Mouse (Mus musculus) forebrain, postnatal 0 days (tissue): ENCODE measurements around the gene Fam89a. TPM values are rescaled to one million over a fixed set of nuclear protein-coding genes. Genes with fewer than 3 reads are reported as not detected.

Source experiments
- ATAC-seq: fragments of 200-750 bp; cut with Nextera tagmentation; 2 replicates; pipeline ENCODE4 v1.8.0; 2017; ENCODE audit warnings: mild to moderate bottlenecking, moderate library complexity
- DNase-seq: peaks from one replicate; pipeline ENCODE4 v3.0.0-alpha.2; 2015
- H3K27ac ChIP-seq: fragments of 300-500 bp; sonication (generic); 2 replicates; pipeline ENCODE4 v1.5.1; 2014; ENCODE audit warnings: low read depth, mild to moderate bottlenecking, antibody characterized with exemption, low read length, moderate library complexity, mixed read lengths
- H3K27me3 ChIP-seq: fragments of 300-500 bp; sonication (generic); 2 replicates; pipeline ENCODE4 v1.6.1; 2014; ENCODE audit warnings: mild to moderate bottlenecking, low read length, mixed read lengths; ENCODE audit not compliant: insufficient read depth
- H3K36me3 ChIP-seq: fragments of 300-500 bp; sonication (generic); 2 replicates; pipeline ENCODE4 v1.6.1; 2014; ENCODE audit warnings: mild to moderate bottlenecking, moderate library complexity; ENCODE audit not compliant: insufficient read depth
- H3K4me1 ChIP-seq: fragments of 300-500 bp; sonication (generic); 2 replicates; pipeline ENCODE4 v1.6.1; 2014; ENCODE audit warnings: antibody characterized with exemption; ENCODE audit not compliant: insufficient read depth
- H3K4me2 ChIP-seq: fragments of 300-500 bp; sonication (generic); 2 replicates; pipeline ENCODE4 v1.6.1; 2014; ENCODE audit warnings: low read depth, mild to moderate bottlenecking, moderate library complexity
- H3K4me3 ChIP-seq: fragments of 300-500 bp; sonication (generic); 2 replicates; pipeline ENCODE4 v1.5.1; 2014; ENCODE audit warnings: low read depth, low read length, mixed read lengths
- H3K9ac ChIP-seq: fragments of 300-500 bp; sonication (generic); 2 replicates; pipeline ENCODE4 v1.6.1; 2014; ENCODE audit warnings: mild to moderate bottlenecking
- H3K9me3 ChIP-seq: fragments of 300-500 bp; sonication (generic); 2 replicates; pipeline ENCODE4 v1.6.1; 2016; ENCODE audit warnings: low read length
- CTCF ChIP-seq: sonication (generic); IDR thresholded peaks from 2 replicates; pipeline ENCODE4 v1.5.1; 2016; ENCODE audit warnings: antibody characterized with exemption, control low read depth, low read depth
- WGBS: fragments of 180-500 bp; shearing (Covaris S2); extraction: QIAGEN DNeasy Blood & Tissue Kit; methylation state at CpG from one replicate; pipeline ENCODE4 v1.1.7; 2014; 5-methylcytosine and 5-hydroxymethylcytosine counted together
- polyA plus RNA-seq: library from polyadenylated mRNA; unstranded; fragments of >200 nt; fragmentation: Nextera tagmentation; extraction: Ambion mirVana; gene quantifications from 2 replicates; pipeline ENCODE4 v1.2.1, GENCODE M21; 2015
- total RNA-seq: library from RNA; depleted of rRNA; stranded (reverse); fragments of >200 nt; gene quantifications from 2 replicates; pipeline ENCODE4 v1.2.3, GENCODE M21; 2014

The Fam89a gene
- total and polyA plus RNA-seq, 2 experiments from 2014 or later, result 0.15 to 0.29 TPM

DNA sequence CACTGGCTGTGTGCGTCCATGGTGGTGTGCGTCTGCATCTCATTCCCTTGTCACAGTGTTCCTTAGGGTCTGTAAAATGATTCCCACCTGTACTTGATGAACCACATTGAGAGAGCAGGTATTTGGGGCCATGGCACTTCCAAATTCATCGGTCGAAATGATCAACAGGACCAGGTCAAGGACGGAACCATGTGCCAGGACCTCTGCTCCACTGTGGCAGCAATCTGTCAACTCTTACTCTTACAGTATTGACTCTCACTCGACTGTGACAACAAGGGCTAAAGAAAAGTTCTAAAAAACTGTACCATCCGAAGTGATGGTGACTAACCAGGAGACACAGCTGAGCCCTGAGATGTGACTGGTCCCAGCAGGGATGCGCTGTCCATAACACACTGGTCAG lies 3.8 kb upstream of the Fam89a start:
- Histone ChIP-seq H3K4me3 (no peak overlapping the region), H3K27ac (no peak overlapping the region), H3K36me3 (no peaks in the 10 kb centered on the region), H3K9ac (no peak overlapping the region), H3K9me3 (no peaks in the 10 kb centered on the region), H3K4me1 (no peaks in the 10 kb centered on the region), H3K4me2 (no peak overlapping the region), H3K27me3 (peaks cover 24% of the 10 kb centered on the region)
- WGBS, result 85% methylated on average over 8 of the region's 8 CpGs
- DNase-seq (no peak), ATAC-seq (no peak)
- TF ChIP-seq CTCF, result no peak

DNA sequence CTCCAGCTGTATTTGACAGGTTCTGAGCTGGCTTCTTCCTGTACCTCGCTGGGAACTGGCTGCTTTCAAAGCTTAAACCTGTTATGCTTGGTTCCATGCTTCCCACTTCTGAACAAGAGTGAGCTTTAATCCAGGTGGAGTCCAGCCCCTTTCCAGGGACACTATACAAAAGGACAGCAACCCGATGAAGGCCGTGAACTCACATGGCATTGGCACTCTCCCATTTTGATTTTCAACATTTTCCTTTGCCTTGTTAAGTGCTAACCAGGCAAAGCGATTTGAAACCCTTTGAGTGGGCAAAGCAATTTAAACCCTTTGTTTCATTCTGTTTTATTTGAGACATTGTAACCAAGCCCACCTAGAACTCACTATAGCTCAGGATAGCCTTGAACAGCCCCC lies 3.2 kb upstream of the Fam89a start:
- ATAC-seq (no peak), DNase-seq (no peak)
- Histone ChIP-seq H3K27ac (no peak overlapping the region), H3K4me2 (no peak overlapping the region), H3K9me3 (no peaks in the 10 kb centered on the region), H3K36me3 (no peaks in the 10 kb centered on the region), H3K9ac (no peak overlapping the region), H3K4me1 (no peaks in the 10 kb centered on the region), H3K27me3 (peaks cover 31% of the 10 kb centered on the region), H3K4me3 (no peak overlapping the region)
- whole genome bisulfite sequencing, result 34% methylated on average over 4 of the region's 4 CpGs
- no peak for TF ChIP-seq CTCF

DNA sequence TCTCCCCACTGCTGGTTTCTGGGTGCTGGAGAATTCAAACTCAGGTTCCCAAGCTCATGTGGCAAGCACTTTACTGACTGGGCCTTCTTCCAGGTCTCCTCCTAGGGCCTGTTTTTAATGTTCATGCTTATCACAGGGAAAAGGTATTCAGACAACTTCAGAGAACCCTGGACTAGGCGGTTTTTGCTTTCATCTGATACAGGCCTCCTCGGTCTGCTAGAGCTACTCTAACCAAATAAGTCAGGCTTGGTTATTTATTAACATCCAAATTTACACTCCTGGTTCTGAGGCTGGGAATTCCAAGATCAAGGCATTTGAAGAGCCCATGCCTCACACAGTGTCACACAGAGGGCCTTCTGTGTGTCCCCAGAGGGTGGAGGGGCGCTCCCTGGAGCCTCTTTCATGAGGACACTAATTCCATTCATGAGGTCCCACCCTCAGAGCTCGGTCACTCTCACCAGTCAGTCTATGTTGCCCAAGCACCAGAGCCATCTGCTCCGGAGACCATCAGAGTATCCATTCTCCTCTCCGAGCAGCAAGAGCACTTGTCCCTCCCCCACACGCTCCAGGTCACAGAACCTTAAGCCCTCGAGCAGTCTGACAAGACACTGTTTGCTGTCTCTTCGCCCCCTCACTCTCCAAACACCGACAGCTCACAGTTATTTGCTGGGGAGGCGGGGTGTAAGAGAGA lies 2.6 kb upstream of the Fam89a start:
- no peaks in the 10 kb centered on the region for H3K4me1 ChIP-seq
- H3K9ac ChIP-seq, result no peak overlapping the region
- no peak for DNase-seq
- no peak overlapping the region for H3K4me3 ChIP-seq
- peaks cover 33% of the 10 kb centered on the region for H3K27me3 ChIP-seq
- ATAC-seq, result peak; percentile 86
- no peak overlapping the region for H3K27ac ChIP-seq
- H3K4me2 ChIP-seq, result no peak overlapping the region
- H3K9me3 ChIP-seq, result no peaks in the 10 kb centered on the region
- WGBS, result 19% methylated on average over 11 of the region's 11 CpGs
- H3K36me3 ChIP-seq, result no peaks in the 10 kb centered on the region
- no peak for TF ChIP-seq CTCF

DNA sequence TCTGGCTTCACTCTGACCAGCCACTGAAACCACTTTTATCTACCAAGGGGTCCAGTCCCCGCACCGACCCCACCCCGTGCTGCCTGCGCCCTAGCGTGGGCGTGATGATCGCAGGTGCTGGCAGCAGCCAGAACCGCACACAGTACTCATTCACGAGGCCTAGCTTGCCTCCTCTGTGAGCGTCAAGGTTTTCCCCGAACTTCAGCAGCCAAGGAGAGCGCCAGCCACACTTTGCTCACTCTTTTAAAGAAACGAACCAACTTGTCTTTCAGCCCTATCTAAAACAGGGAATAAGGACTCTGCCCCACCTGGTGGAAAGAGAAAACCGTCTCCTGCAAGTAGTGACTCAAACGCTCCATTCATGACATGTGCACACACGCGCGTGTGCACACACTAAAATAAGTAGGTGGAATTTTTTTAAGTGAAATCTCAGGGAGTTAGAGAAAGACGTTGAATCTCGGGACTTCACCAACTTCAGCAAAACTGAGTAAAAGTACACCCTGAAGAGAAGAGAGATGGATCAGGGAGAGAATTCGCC lies 762 bp upstream of the Fam89a start:
- no peaks in the 10 kb centered on the region for H3K4me1 ChIP-seq
- H3K27ac ChIP-seq, result no peak overlapping the region
- peak; percentile 28; the same call in 1 of the 2 replicates for ATAC-seq
- no peak overlapping the region for H3K4me2 ChIP-seq
- no peak overlapping the region for H3K9ac ChIP-seq
- H3K4me3 ChIP-seq, result no peak overlapping the region
- TF ChIP-seq CTCF, result peak; percentile 16; the same call in 1 of the 2 replicates
- H3K9me3 ChIP-seq, result no peaks in the 10 kb centered on the region
- H3K36me3 ChIP-seq, result no peaks in the 10 kb centered on the region
- 32% methylated on average over 21 of the region's 21 CpGs for WGBS
- no peak for DNase-seq
- peaks cover 33% of the 10 kb centered on the region for H3K27me3 ChIP-seq

DNA sequence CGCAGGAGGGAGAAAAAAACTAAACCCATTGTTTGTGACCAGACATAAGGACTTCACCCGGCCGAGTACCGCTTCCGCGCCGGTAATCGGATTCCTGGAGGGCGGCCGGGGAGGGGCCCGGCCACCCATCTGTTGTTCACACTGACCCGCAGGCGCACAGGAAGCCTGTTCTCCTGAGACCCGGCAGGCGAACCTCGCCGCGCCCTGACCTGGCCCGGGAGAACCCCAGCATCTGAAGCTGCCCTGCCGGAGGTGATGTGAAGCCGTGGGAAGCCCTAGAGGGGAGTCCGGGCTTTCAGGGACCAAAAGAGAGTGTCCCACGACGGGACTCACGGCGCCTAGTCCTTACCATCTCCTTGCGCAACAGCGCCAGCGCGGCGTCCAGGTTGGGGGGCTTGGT lies 441 bp downstream of the Fam89a start:
- peak overlapping the region; percentile 42 for H3K4me3 ChIP-seq
- H3K4me1 ChIP-seq, result no peaks in the 10 kb centered on the region
- DNase-seq (no peak), ATAC-seq (no peak)
- no peaks in the 10 kb centered on the region for H3K36me3 ChIP-seq
- peak overlapping the region; percentile 35; the same call in 1 of the 2 replicates for H3K9ac ChIP-seq
- TF ChIP-seq CTCF, result no peak
- peaks cover 33% of the 10 kb centered on the region for H3K27me3 ChIP-seq
- no peaks in the 10 kb centered on the region for H3K9me3 ChIP-seq
- peak overlapping the region; percentile 69 for H3K4me2 ChIP-seq
- no peak overlapping the region for H3K27ac ChIP-seq
- WGBS, result 2% methylated on average over 31 of the region's 31 CpGs

DNA sequence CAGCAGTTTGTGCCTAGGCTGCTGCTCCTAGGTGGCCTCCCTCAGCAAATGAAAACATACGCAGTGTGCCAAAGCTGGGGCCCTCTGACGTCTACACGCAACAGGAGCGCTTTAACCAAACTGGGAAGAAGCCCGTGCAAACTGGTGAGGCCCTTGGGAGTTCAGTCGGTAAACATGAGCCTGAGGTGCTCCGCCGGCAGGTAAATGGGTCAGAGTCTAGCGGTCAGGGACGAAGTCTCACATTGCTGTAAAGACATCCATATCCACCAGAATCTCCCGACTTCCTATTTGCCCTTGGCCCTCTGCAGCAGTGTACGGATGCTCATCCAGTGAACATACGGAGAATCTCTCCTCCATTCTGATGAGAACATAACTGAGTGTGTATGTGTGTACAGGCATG lies 5.0 kb downstream of the Fam89a start:
- 73% methylated on average over 13 of the region's 13 CpGs for WGBS
- Histone ChIP-seq H3K36me3 (no peaks in the 10 kb centered on the region), H3K4me2 (no peak overlapping the region), H3K27ac (no peak overlapping the region), H3K9ac (no peak overlapping the region), H3K9me3 (no peaks in the 10 kb centered on the region), H3K4me1 (no peaks in the 10 kb centered on the region), H3K4me3 (no peak overlapping the region), H3K27me3 (peaks cover 19% of the 10 kb centered on the region)
- no peak for TF ChIP-seq CTCF
- DNase-seq, result no peak
- no peak for ATAC-seq

DNA sequence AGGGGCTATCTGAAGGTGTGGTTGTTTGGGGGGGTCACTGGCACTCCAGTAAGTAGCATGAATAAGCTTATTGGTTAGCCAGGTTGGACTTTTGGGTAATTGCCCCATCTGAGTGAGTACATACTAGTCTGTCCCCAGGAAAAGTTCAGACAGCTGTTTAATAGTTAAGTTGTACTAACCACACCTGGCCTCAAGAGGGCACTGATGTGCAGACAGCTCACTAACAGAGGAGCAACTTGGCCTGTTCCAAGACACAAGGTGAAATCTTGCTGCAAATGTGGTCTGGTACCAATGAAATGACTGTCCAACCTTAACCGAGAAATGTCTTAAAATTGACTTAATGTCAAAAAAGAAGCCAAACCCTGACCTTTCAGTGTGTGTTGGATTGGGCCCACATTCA lies 12.4 kb downstream of the Fam89a start:
- Histone ChIP-seq H3K4me2 (no peak overlapping the region), H3K27me3 (no peaks in the 10 kb centered on the region), H3K4me1 (no peaks in the 10 kb centered on the region), H3K9me3 (no peaks in the 10 kb centered on the region), H3K9ac (no peak overlapping the region), H3K4me3 (no peak overlapping the region), H3K27ac (no peak overlapping the region), H3K36me3 (peaks cover 20% of the 10 kb centered on the region)
- TF ChIP-seq CTCF, result peak; percentile 69
- peak; percentile 64 for DNase-seq
- ATAC-seq, result no peak
- WGBS, result 75% methylated on average over 1 of the region's 1 CpGs
